Mouse (Mus musculus): ENCODE measurements at regions not wholly inside any gene's neighbourhood (a gene's known extent, or its start where the extent isn't known, plus 50 kb on each side); places are given as distances from the start of the nearest gene placed in this dataset.

DNA sequence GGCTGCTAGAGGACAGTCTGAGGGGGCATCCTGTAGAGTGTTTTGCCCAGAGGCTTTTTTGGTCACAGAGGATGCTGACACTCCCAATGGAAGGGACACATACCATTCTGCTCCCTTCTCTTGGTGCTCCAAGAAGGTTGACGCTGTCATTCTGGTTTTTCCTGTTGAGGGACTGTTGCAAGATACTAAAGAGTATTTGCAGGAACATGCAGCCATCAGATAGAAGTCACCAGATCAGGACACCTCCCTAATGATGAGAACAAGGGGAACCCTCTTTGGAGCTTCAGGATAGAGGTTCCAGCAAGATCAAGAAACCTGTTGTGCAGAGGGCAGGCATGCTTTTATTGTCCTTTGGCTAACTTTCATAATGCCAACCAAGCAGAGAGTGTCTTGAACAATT, 431.1 kb upstream of the Zmiz1 start:
- DNase-seq (ENCODE audit: low spot score) = no peak
- intact Hi-C loops (cut with DNase I) = no loop called here

DNA sequence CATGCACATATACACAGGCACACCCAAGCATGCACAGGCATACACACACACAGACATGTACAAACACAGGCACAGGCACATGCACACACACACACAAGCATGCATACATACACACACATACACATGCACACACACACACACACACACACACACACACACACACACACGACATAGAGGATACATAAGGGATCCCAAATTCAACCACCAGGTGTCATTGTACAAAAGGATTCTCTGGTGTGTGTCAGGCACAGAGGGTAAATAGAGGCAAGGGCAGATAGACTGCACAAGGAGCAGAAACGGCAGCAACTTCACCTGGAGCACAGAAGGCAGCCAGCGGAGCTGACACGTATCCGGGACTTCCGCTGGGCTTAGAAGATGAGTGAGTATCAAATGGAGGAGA, 428.1 kb upstream of the Zmiz1 start:
- intact Hi-C loops (cut with DNase I) = no loop called here
- DNase-seq (ENCODE audit: low spot score) = no peak

DNA sequence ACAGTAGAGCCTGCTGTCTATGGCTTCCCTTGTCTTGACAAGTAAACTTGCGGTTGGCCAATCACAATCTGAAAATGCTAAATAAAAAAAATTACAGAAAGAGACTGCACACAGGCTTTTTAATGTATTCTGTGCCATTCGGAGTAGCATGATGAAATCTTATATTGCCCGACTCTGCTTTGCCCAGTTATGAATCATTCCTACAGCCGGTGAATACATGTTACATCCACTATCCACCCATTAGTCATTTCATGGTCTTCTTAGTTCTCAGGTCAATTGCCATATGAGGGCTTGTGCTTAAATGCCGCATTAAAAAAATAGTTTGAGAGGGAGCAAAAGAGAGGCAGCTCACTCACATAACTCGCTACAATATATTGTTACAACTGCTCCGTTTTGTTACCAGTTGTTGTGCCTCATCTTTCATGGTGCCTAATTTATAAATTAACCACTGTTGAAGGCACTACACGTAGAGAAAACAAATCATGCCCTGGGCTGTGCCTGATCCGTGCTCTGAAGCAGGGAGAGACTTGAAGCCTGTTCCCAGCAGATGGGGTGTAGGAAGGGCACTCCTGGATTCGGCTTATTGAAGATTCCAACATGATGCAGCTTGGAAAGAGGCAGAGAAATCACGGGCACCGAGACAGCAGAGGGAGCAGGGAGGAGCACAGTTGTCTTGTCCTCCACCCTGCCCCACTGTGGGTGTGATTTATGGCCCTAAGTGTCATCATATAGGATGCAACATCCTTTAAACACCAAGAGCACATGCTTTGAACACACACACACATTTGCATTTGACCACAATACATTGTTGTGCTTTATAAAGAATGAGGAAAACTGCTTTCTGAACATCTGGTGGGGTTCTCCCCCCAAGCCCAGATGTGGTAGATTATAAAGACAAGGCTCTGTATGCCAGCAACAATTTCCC, 427.0 kb upstream of the Zmiz1 start:
- DNase-seq (ENCODE audit: low spot score) = no peak
- intact Hi-C loops (cut with DNase I) = no loop called here

DNA sequence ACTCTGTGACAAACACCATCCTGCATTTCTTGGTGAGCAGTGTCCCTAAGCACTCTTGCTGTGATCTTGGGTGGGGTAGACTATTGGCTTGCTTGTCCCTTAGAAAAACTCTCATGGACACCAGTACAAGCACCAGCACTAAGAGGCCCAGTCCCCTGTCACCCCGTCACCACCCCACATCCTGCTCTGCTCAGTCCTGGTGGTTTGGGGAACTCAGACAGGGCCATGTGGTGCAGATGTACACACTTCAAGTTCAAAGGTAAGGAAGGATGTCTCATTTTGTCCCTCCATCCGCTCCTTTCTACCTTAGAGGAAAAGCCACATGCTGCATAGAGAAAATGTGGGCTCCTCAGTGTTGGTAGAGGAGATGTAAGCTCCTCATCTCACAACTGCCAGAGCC, 426.1 kb upstream of the Zmiz1 start:
- intact Hi-C loops (cut with DNase I) = no loop called here
- DNase-seq (ENCODE audit: low spot score) = no peak

DNA sequence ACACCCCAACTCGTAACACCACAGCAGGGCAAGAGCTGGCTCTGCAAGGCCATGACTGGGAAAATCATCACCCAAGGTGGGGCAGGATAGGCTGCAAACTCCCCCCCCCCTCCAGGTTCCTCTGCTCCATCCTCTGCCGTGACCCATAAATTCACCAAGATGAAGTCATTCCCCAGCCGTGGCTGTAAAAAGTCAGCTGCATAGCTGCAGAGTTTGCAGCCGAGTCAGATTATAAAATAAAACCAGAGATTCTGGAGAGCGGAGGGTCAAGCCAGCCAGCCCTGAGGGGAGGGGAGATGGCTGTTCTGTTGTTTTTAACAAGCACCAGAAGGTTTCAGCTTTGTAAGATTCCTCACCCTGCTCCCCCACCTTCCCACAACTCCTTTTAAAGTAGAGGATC, 416.7 kb upstream of the Zmiz1 start:
- no peak for DNase-seq (ENCODE audit: low spot score)
- intact Hi-C loops (cut with DNase I) = no loop called here

DNA sequence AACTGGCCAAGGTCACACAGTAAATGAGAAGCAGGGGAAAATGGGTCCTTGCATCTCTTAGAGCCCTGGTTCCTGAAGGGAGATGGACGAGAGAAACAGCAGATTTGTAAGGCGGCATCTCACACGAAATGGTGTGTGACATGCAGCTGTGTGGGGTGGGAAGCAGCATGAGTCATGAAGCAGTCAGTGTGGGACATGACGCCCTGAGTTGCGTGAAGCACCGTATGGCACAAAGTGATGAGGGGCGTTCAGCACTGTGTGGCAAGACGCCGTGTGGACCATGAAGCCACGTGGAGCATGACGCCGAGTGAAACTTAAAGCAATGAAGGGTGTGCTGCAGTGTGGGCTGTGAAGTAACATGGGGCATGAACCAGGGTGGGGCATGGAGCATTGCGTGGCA, 414.9 kb upstream of the Zmiz1 start:
- DNase-seq (ENCODE audit: low spot score) = no peak
- intact Hi-C loops (cut with DNase I) = no loop called here

DNA sequence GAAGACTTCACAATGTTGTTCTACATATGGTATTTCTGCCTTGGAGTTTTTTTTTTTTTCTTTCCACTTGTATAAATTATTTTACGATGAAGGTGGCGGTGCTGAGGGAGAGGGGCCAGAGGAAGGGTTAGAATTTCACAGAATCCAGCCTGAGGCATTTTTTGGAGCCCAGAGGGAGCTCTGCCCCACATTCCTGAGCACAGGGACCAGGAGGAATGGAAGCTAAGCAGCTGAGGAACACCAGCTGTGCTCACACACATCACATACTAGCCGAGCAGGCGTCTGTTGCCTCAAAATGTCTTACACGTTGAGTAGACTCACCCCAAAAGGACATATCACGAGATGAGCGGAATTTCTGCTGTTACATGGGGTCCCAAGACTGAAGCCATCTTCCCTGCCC, 414.1 kb upstream of the Zmiz1 start:
- intact Hi-C loops (cut with DNase I) = no loop called here

DNA sequence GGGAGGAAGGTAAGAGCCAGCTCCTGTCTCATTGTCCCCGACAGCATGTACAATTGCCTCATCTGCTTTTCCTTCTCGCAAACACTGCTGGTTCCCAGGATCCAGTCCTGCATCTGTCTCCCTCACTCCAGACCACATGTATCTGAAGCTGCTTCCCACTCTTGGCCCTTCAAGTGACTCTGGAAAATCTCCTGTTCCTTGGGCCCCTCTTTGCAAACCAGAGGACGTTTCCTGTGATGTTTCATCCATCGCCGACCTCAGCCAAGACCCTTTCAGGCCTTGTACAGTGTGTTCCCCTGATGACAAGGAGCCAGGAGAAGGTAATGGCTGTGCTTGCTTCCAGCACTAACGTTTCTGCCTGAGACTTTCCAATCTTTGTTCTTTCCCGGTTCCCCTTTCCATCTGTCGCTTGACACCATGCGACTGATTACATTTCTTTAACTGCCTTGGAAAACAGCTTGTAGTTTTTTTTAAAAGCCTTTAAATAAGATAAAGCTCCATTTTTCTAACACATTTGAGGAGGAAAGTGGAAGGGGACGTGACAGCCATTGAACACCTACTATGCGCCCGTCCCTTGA, 408.2 kb upstream of the Zmiz1 start:
- intact Hi-C loops (cut with DNase I) = no loop called here
- no peak for DNase-seq (ENCODE audit: low spot score)

More for the DNA sequence above, 414.1 kb upstream of the Zmiz1 start:
- no peak for DNase-seq (ENCODE audit: low spot score)

DNA sequence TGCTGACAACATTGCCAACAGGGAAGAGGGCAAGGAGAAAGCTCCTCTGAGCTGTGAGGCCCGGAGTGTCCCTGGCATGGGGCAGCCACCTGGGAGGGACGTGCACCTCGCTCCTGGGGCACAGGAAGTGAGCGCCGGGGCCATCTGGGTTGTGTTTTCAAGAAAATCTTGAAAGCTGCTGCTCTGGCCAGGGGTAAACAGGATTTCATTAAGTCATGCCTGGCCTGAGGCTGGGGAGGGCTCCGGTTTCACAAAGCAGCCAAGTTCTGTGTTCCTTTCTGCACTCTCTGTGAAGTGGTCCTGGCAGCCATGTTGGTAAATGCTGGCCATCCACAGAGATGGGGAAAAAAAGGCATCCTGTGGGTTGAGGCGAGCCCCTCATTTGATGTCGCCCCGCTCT, 406.8 kb upstream of the Zmiz1 start:
- peak; percentile 12 for DNase-seq (ENCODE audit: low spot score)
- intact Hi-C loops (cut with DNase I) = no loop called here

DNA sequence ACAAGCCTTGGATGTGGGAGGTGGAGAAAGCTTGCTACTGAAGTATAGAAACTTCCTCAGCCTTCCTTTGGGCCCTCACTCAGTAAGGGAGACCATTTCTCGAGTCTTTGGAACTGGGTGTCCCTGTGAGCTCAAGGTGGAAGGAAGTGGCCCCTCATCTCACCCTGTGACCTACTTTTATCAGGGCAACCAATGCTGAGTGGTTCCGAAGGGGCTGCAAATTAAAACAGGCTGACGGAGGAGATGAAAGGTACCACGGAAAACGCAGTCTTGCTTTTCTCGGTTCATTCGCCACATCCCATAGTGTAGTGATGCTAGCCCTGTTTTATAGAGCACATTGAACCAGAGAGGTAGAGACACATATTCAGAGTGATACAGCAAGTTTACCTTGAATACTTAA, 399.6 kb upstream of the Zmiz1 start:
- no peak for DNase-seq (ENCODE audit: low spot score)
- intact Hi-C loops (cut with DNase I) = no loop called here

DNA sequence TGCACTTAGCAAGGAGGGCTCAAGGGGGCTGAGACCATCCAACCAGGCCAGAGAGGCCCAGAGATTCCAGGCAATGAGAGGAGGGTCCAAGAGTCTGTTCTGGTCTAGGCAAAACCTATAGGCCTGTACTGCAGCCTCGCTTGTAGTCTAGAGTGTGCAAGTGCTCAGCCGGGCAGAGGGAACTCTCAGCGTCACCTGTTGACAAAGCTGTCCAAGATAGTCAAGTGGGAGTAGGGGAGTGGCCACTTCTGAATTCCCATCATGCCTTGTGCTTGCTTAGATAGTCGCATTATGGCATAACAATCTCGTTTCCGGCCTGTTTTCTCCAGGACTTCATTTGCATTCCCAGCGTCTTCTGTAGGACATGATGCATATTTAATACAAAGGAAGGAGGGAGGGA, 398.7 kb upstream of the Zmiz1 start:
- DNase-seq (ENCODE audit: low spot score) = no peak
- intact Hi-C loops (cut with DNase I) = no loop called here

DNA sequence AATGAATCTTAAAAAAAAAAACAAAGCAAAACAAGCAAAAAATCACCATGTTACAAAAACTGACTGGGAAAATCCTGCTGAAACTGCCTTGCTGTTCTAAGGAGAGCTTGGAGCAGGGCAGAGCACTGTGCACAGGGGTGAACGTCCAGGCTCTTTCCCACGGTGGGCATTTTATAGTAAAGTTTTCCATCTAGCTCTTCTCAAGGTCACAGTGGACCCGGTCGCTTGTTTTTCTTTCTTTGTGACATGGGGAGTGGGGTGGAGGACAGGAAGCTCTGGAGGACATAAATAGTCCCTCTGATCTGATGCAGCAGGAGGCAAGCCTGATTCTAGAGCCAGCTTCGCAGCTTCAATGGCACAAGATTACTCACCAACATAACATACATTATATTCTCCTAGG, 395.9 kb upstream of the Zmiz1 start:
- DNase-seq (ENCODE audit: low spot score) = no peak
- intact Hi-C loops (cut with DNase I) = no loop called here

DNA sequence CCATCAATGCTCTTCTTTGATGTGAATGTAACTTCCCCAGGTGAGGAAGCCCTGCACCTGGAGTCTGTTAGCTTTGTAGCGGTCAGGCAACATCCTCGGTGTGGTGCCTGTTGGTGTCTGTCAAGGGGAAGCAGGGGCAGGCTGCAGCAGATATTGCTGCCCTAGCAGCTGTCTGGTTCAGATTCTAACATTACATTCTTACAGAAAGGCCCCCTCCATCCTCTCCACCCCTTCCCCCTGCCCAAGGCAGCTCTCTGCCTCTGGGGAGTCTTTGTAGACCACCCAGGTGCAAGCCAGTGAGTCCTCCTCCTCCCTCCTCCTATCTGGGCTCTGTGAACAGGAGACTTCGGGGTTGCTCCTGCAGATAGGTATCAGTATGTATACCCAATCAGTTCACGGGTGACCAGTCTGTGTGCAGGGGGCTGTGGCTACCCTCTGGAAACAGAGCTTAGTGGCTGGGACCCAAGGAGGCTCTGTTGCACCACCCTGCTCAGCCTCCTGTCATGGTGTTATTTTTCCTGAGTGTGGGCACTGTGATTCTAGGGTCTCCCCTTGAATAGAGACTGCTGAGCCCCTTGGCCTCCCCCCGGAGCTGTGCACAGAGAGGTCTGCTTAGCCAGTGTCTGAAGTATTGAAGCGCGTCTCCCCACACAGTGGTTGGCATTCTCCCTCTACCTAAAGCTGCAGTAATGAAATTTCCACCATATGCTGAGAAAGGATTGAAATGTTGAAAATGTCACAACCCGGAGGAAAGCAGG, 394.6 kb upstream of the Zmiz1 start:
- no peak for DNase-seq (ENCODE audit: low spot score)
- intact Hi-C loops (cut with DNase I) = no loop called here

DNA sequence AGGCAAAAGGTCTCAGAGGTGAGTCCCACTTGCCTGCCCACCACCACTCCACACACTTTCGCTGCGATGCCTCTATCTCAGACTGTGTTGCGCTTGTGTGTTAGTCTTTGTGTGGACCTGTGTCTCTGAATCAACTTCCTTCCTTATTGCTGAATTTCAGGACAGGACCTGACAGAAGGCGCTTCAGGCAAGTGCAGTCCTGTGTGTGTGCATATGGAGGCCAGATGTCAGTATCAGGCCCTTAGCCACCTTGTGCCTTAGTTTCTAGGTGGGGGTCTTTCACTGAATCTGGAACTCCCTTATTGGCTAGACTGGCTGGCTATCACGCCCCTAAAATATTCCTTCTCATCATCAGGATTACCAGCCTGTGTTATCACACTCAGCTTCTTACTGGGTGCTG, 391.6 kb upstream of the Zmiz1 start:
- DNase-seq (ENCODE audit: low spot score) = no peak
- intact Hi-C loops (cut with DNase I) = no loop called here

DNA sequence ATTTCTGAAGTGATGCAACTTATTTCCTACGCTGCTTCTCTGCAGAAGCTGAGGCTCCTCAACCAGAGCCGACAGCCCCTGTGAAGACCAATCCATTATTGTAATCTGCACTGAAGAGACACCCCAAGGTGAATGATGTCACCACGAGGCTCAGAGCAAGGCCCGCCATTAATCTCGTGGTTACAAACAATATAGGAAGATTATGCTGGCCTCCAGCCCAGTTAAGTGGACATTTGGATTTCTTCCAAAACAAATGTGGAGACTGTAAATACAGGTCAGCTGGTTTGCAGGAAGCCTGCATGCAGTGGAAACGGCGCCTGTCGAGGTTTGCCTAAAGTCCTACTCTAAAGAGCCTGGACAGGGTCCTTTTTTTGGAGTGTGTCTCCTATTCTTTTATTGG, 390.6 kb upstream of the Zmiz1 start:
- intact Hi-C loops (cut with DNase I) = no loop called here
- no peak for DNase-seq (ENCODE audit: low spot score)

DNA sequence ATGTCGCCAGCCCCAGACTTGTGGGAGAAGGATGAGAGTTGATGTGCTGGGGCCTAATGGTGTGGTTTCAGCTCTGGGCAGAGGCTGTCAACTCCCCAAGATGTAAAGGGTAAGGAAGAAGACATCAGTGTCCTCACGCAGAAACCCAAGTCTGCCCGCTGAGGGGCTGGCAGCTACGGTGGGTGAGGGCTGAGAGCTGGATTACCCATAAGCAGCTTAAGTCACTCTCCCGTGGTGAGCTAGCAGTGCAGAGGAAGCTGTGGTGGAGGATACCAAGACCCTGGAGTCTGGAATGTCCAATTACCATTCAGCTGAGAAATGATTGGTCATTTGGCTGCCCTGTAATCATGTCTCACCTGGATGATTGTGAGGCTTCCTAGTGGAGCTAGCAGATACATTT, 385.8 kb upstream of the Zmiz1 start:
- intact Hi-C loops (cut with DNase I) = no loop called here
- DNase-seq (ENCODE audit: low spot score) = no peak

DNA sequence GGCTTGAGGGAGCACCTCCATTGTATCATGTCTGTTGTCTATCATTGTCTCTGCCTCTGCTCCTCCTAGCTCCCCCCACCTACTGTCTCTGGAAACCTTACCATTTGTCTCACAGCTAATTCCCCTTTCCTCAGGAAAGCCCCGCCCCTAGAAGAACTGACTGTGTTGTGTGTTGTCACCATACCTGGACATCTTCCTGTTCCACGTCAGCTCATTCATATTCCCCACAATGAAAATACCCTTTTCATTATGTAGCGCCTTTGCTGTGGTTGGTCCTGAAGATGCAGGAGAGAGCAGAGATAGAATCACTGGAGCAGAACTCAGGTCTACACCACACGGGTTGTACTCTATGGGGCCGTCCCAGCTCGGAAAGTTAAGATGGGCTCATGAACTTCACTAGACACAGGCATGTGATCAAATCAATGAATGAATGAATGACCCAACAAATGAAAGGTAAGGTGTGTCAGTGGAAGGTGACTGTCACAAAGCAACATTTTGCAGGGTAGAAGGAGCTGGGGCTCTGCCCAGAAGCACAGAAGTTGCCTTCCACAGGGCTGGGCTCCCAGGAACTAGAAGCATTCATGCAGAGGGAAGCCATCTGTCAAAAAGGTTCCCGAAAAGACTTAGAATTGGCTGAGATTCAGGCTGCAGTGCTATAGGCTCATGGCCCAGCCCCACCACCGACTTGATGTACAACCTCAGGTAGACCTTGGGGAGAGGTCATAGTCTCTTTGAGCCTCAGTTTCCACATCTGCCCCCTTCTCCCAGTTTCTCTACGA, 384.8 kb upstream of the Zmiz1 start:
- intact Hi-C loops (cut with DNase I) = no loop called here

DNA sequence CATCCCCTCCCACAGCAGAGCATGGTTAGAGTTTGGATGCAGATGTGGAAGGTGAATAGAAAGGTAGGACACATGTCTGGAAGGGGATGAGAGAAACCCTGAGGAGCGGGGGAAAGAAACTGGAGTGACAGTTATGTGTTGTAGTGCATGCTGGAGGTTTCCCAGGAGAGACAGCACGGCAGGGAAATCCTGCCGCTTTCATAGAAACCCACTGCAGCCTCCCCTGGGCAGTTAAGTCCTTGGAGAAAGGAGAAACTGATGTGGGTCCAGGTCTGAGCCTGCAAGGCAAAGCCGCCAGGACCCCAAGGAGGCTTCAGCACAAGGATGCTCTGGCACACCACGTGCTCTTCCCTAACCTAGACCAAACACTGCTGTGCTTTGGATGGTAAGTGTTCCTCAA, 384.1 kb upstream of the Zmiz1 start:
- intact Hi-C loops (cut with DNase I) = no loop called here
- DNase-seq (ENCODE audit: low spot score) = no peak

More for the DNA sequence above, 384.8 kb upstream of the Zmiz1 start:
- no peak for DNase-seq (ENCODE audit: low spot score)

DNA sequence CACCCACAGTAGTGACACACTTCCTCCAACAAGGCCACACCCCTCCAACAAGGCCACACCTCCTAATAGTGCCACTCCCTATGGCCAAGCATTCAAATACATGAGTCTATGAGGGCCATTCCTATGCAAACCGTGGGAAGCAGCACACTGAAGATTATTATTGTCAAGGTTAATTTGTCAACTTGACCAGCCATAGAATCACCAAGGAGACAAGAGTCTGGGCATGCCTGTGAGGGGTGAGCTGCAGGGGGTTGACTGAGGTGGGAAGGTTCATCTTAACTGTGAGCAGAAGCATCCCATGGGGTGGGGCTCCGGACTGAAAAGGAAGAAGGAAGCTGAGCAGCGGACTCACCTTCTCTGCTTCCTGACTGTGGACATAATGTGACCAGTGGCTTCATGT, 378.6 kb upstream of the Zmiz1 start:
- DNase-seq (ENCODE audit: low spot score) = no peak
- intact Hi-C loops (cut with DNase I) = no loop called here

DNA sequence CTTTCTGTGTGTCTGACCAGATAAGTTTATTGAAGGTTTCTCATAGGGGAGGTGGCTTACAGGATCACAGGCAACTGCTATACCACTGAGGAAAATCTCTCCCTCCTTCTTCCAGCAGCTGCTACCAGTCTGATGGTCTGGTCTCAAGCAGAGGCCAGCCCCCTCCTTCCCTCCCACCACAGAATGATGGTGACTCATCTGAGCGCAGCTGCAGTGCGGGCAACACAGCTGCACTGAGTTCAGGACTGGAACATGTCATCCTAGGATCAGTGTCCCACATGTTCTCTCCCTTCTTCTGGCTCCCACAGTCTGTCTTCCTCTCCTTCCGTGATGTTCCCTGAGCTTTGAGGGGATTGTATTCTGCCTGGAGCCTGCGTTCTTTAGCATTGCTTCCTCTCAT, 375.1 kb upstream of the Zmiz1 start:
- DNase-seq (ENCODE audit: low spot score) = no peak
- intact Hi-C loops (cut with DNase I) = no loop called here

Measured in heart, postnatal 25 days (tissue).